Mouse (Mus musculus) inflammation-experienced regulatory T-cells, adult 6 months (primary cell): ENCODE results near the gene Olfr129. TPM values are rescaled to one million over a fixed set of nuclear protein-coding genes. Genes with fewer than 3 reads are reported as not detected.

ENCODE experiments used
- ATAC-seq: one replicate; pipeline ENCODE4 v1.8.0; 2017
- polyA plus RNA-seq, 3 experiments: library from polyadenylated mRNA; unstranded; fragments of 100-300 nt; shearing (Covaris generic); gene quantifications; one replicate each; pipeline ENCODE4 v1.2.1; 2017

The Olfr129 gene
- not detected for polyA plus RNA-seq

DNA sequence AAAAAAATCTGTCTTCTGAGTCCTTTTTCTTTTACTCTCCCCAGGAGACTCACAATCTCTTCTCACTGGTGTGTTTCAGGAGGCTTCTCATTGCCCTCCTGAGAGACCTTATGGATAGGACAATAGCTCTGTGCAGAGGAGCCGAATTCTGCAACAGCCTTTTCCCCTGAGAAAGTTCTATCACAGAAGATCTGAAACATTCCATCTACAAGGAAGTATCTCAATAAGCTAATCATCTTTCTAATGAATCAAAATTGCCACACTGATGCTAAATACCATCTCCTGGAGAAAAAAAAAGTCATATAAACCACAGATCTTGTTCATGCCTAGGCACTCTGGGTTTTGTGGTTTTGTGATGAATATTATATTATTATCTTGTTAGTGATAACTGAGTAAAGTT, at the start of gene Olfr129:
Gene Olfr129 (minus strand): TSS at position 101 of the 400 bp plus-strand sequence.
- no peak for ATAC-seq

DNA sequence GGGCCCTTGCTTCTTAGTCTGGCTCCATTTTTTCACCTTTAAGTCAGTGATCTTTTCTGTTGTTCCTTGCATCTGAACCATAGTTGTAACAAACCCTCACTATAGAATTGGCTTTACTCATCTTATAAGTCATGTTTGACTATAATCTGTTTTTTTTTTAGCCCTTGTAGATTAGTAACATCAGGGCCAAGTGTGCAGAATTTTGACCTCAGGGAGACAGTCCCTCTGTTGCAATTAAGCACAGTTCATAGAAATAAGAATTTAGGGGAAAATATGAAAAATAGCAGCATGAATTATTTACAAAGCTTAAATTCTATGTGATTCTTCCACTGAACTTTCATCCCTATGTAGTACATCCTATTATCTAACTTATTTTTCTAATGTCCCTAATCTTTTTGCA, 28.7 kb upstream of the Olfr129 start, which contains the start of gene Olfr131:
Gene Olfr131 (minus strand): TSS at position 101 of the 400 bp plus-strand sequence.
- ATAC-seq = no peak

DNA sequence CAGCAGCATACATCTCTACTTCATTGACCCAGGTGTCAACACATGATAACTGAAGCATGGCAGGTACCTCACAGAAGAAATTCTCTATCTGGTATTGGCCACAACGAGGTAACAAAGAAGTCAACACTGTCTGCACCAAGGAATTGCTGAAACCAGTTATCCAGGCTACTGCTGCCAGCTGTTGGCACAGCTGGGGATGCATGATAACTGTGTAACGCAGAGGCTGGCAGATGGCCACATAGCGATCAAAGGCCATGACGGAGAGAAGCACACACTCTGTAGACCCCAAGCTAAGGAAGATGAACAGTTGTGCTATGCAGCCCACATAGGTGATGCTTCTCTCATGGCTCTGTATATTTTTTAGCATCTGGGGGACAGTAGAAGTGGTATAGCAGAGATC, 22.5 kb upstream of the Olfr129 start:
- ATAC-seq = no peak

DNA sequence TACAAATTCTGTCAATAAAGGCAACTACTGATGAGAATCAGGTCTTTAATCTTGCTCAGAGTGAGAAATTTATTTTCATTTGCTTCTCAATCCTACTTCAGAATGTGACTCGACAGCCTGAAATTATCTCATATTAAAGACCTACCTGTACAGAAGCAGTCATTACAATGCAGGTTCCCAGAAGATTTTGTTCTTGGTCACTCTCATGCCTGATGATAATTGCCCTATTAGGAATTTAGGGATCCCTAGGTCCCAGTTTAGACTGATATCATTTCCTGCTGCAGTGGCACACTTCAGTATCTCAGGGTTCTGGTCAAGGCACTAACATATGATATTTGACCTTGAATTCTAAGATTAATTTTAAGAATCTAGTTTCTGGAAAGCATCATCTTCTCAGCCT, 3.7 kb upstream of the Olfr129 start, which contains the start of gene Olfr130:
Gene Olfr130 (plus strand): TSS at position 301 of the 400 bp plus-strand sequence.
- ATAC-seq = no peak

DNA sequence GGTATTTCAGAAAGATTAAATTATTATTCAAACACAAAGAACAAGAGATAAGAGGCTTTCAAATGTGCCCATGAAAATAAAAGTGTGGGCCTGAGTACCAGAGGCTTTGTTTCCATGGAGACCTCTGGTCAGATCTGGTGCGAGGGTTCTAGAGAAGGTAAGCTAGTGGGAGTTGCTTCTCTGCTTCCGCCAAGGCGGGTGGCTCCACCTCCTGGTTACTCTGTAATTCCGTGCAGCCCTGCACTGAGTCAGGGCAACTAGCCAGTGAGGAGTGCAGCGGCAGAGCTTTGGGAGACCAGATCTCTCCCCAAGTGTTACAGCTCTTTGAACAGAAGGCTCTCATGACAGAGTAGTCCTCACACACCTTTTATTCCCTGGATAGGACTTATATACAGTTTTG, 33.6 kb downstream of the Olfr129 start:
- ATAC-seq = no peak

DNA sequence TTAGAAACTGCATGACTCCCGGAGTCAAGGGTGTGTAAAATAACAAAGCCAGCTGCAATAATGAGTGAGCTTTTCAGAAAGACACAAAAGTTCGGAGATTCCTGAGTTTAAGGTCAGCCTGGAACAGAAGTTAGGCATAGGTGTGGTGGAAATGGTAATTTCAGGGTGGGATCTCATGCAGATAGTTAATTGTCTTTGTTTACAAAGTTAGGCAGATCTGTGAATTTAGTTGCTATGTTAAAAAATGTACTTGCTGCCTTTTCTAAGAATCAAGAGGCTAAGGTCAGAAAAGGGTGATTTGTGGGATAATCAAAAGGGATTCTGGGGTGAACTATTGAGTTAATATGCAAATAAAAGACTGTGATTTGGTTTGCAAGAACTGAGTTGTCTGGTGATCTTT, 43.5 kb downstream of the Olfr129 start:
- ATAC-seq = no peak

DNA sequence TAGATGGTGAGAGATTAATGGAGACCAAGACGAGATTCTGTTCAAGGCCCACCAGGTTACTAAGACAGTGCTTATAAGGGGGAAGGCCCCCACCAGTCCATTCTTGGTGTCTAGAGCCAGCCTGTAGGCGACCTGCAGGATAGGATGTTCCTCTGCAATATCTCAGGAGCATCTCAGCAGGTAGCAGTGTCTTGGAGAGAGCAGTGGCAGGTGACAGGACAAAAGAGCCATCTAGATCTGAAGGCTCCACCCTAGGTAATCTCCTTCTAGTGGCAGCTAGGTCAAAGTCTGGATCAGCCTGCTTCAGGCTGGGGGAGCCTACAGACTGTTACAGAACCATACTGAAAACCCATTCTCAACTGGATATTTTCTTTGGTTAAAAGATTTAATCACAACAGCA, 54.9 kb downstream of the Olfr129 start:
- ATAC-seq = no peak

Other genes with a start within 250 kb of the Olfr129 start
- gene Olfr125, start 227.1 kb downstream of the Olfr129 start, polyA plus RNA-seq = not detected
- not detected for gene Olfr126, start 212.6 kb downstream of the Olfr129 start, polyA plus RNA-seq
- not detected for gene Olfr127, start 159.6 kb downstream of the Olfr129 start, polyA plus RNA-seq
- gene Olfr128, start 139.5 kb downstream of the Olfr129 start, polyA plus RNA-seq = not detected
- not detected for gene Olfr761, start 107.0 kb downstream of the Olfr129 start, polyA plus RNA-seq
- not detected for gene Olfr130, start 3.8 kb upstream of the Olfr129 start, polyA plus RNA-seq
- gene Olfr131, start 28.6 kb upstream of the Olfr129 start, polyA plus RNA-seq = not detected
- not detected for gene Olfr132, start 74.4 kb upstream of the Olfr129 start, polyA plus RNA-seq
- not detected for gene Olfr133, start 85.2 kb upstream of the Olfr129 start, polyA plus RNA-seq
- not detected for gene Olfr134, start 111.3 kb upstream of the Olfr129 start, polyA plus RNA-seq
- gene Olfr135, start 144.3 kb upstream of the Olfr129 start, polyA plus RNA-seq = not detected
- not detected for gene Olfr138, start 201.0 kb upstream of the Olfr129 start, polyA plus RNA-seq
- gene Olfr137, start 247.5 kb upstream of the Olfr129 start, polyA plus RNA-seq = not detected